Mouse (Mus musculus) forebrain, embryonic 11.5 days (tissue): Measurements from ENCODE around the gene Nle1. TPM values are rescaled to one million over a fixed set of nuclear protein-coding genes. Genes with fewer than 3 reads are reported as not detected.
A peak's percentile ranks its signal among the peaks of the same experiment; 100 is the strongest.

Experiments
- ATAC-seq: fragments of 200-750 bp; cut with Nextera tagmentation; replicated peaks from 2 replicates; pipeline ENCODE4 v1.8.0; 2017; ENCODE audit warnings: moderate TSS enrichment; ENCODE audit not compliant: low FRiP score
- DNase-seq: peaks from one replicate; pipeline ENCODE4 v3.0.0-alpha.2; 2017; ENCODE audit warnings: low spot score
- H3K27ac ChIP-seq: fragments of 300-500 bp; sonication (generic); 2 replicates; pipeline ENCODE4 v1.5.1; 2014; ENCODE audit warnings: low read depth, low read length
- H3K27me3 ChIP-seq: fragments of 300-500 bp; sonication (generic); 2 replicates; pipeline ENCODE4 v1.6.1; 2014; ENCODE audit warnings: mild to moderate bottlenecking, low read length, mixed read lengths; ENCODE audit not compliant: control insufficient read depth, insufficient read depth
- H3K36me3 ChIP-seq: fragments of 300-500 bp; sonication (generic); 2 replicates; pipeline ENCODE4 v1.6.1; 2014; ENCODE audit warnings: mild to moderate bottlenecking, low read length, moderate library complexity, mixed read lengths; ENCODE audit not compliant: control insufficient read depth, insufficient read depth
- H3K4me1 ChIP-seq: fragments of 300-500 bp; sonication (generic); replicated peaks from 2 replicates; pipeline ENCODE4 v1.6.1; 2014; ENCODE audit warnings: low read length, mixed read lengths; ENCODE audit not compliant: control insufficient read depth, insufficient read depth
- H3K4me2 ChIP-seq: fragments of 300-500 bp; sonication (generic); 2 replicates; pipeline ENCODE4 v1.6.1; 2014; ENCODE audit warnings: low read depth, mild to moderate bottlenecking, low read length, moderate library complexity, mixed read lengths; ENCODE audit not compliant: severe bottlenecking
- H3K4me3 ChIP-seq: fragments of 300-500 bp; sonication (generic); 2 replicates; pipeline ENCODE4 v1.5.1; 2014; ENCODE audit warnings: low read depth, low read length
- H3K9ac ChIP-seq: fragments of 300-500 bp; sonication (generic); 2 replicates; pipeline ENCODE4 v1.6.1; 2014; ENCODE audit warnings: low read length
- H3K9me3 ChIP-seq: fragments of 300-500 bp; sonication (generic); 2 replicates; pipeline ENCODE4 v1.6.1; 2016; ENCODE audit warnings: low read length, mixed read lengths; ENCODE audit not compliant: control insufficient read depth
- WGBS: fragments of 180-500 bp; shearing (Covaris S2); extraction: QIAGEN DNeasy Blood & Tissue Kit; methylation state at CpG from one replicate; pipeline ENCODE4 v1.1.7; 2014; 5-methylcytosine and 5-hydroxymethylcytosine counted together
- polyA plus RNA-seq: library from polyadenylated mRNA; unstranded; fragments of >200 nt; fragmentation: Nextera tagmentation; extraction: Ambion mirVana; gene quantifications from 2 replicates; pipeline ENCODE4 v1.2.1, GENCODE M21; 2014

Nle1 gene
- polyA plus RNA-seq, 1 experiment from 2014 or later, result 34.8 TPM

GRCm38 (mm10) chr11:82905816-82906215 lies 2.4 kb downstream of the Nle1 start:
- Histone ChIP-seq H3K27ac (no peak overlapping the region), H3K9me3 (no peaks in the 10 kb centered on the region), H3K36me3 (peaks cover 7% of the 10 kb centered on the region; the same call in 1 of the 2 replicates), H3K27me3 (no peaks in the 10 kb centered on the region), H3K4me1 (peaks cover 3% of the 10 kb centered on the region; the same call in 1 of the 2 replicates), H3K4me2 (no peak overlapping the region), H3K4me3 (no peak overlapping the region), H3K9ac (no peak overlapping the region)
- ATAC-seq, result no peak
- DNase-seq, result no peak
- WGBS, result 90% methylated on average over 5 of the region's 5 CpGs

GRCm38 (mm10) chr11:82904952-82905351 lies 3.3 kb downstream of the Nle1 start:
- no peak overlapping the region for H3K27ac ChIP-seq
- no peak for ATAC-seq
- no peak for DNase-seq
- no peak overlapping the region for H3K4me2 ChIP-seq
- no peak overlapping the region for H3K9ac ChIP-seq
- H3K4me3 ChIP-seq, result no peak overlapping the region
- H3K9me3 ChIP-seq, result no peaks in the 10 kb centered on the region
- peaks cover 3% of the 10 kb centered on the region; the same call in 1 of the 2 replicates for H3K4me1 ChIP-seq
- H3K36me3 ChIP-seq, result peaks cover 7% of the 10 kb centered on the region; the same call in 1 of the 2 replicates
- H3K27me3 ChIP-seq, result no peaks in the 10 kb centered on the region
- WGBS, result 64% methylated on average over 8 of the region's 8 CpGs

- Histone ChIP-seq H3K27me3 (no peaks in the 10 kb centered on the region), H3K27ac (no peak overlapping the region), H3K4me1 (no peaks in the 10 kb centered on the region), H3K9me3 (no peaks in the 10 kb centered on the region), H3K4me3 (no peak overlapping the region), H3K9ac (no peak overlapping the region), H3K4me2 (no peak overlapping the region), H3K36me3 (peaks cover 7% of the 10 kb centered on the region; the same call in 1 of the 2 replicates)
- DNase-seq (no peak), ATAC-seq (no peak)
- 96% methylated on average over 20 of the region's 20 CpGs for WGBS
Observed at GRCm38 (mm10) chr11:82901606-82902310, 6.5 kb downstream of the Nle1 start.

- 93% methylated on average over 5 of the region's 5 CpGs for WGBS
- Histone ChIP-seq H3K4me1 (no peaks in the 10 kb centered on the region), H3K4me2 (no peak overlapping the region), H3K4me3 (no peak overlapping the region), H3K9ac (no peak overlapping the region), H3K27ac (no peak overlapping the region), H3K36me3 (peaks cover 7% of the 10 kb centered on the region; the same call in 1 of the 2 replicates), H3K9me3 (no peaks in the 10 kb centered on the region), H3K27me3 (no peaks in the 10 kb centered on the region)
- ATAC-seq (no peak), DNase-seq (no peak)
Observed at GRCm38 (mm10) chr11:82899720-82900119, 8.5 kb downstream of the Nle1 start.

GRCm38 (mm10) chr11:82897478-82897877 lies 10.7 kb downstream of the Nle1 start:
- Histone ChIP-seq H3K9ac (no peak overlapping the region), H3K36me3 (no peaks in the 10 kb centered on the region; the same call in 1 of the 2 replicates), H3K4me1 (no peaks in the 10 kb centered on the region), H3K4me2 (0 out of 2 replicates have a peak overlapping the region, but pooled peaks have one; percentile 2), H3K27ac (no peak overlapping the region), H3K4me3 (no peak overlapping the region), H3K9me3 (no peaks in the 10 kb centered on the region), H3K27me3 (no peaks in the 10 kb centered on the region)
- no peak for DNase-seq
- ATAC-seq, result no peak
- WGBS, result 92% methylated on average over 10 of the region's 10 CpGs

GRCm38 (mm10) chr11:82891936-82892335 lies 16.3 kb downstream of the Nle1 start, which contains the start of gene Fndc8:
Gene Fndc8, plus strand, starts transcription at chr11:82892124.
- Histone ChIP-seq H3K36me3 (no peaks in the 10 kb centered on the region), H3K4me3 (no peak within 1 kb of the TSS), H3K27me3 (no peaks in the 10 kb centered on the region; the same call in 1 of the 2 replicates), H3K4me2 (no peak within 1 kb of the TSS), H3K4me1 (no peaks in the 10 kb centered on the region), H3K9me3 (no peaks in the 10 kb centered on the region), H3K27ac (no peak within 1 kb of the TSS), H3K9ac (no peak within 1 kb of the TSS; the same call in 1 of the 2 replicates)
- ATAC-seq, result no peak
- no peak for DNase-seq
- WGBS, result 70% methylated on average over 7 of the region's 7 CpGs

GRCm38 (mm10) chr11:82890342-82890762 lies 17.9 kb downstream of the Nle1 start, which contains the start of gene Rad51d:
Gene Rad51d, minus strand, starts transcription at chr11:82890614.
- WGBS, result 0% methylated on average over 25 of the region's 26 CpGs
- no peaks in the 10 kb centered on the region for H3K36me3 ChIP-seq
- H3K4me2 ChIP-seq, result peak within 1 kb of the TSS; percentile 92
- no peaks in the 10 kb centered on the region for H3K4me1 ChIP-seq
- DNase-seq, result peak; percentile 97
- H3K9me3 ChIP-seq, result no peaks in the 10 kb centered on the region
- peak within 1 kb of the TSS; percentile 82 for H3K9ac ChIP-seq
- ATAC-seq, result peak; percentile 92
- no peaks in the 10 kb centered on the region; the same call in 1 of the 2 replicates for H3K27me3 ChIP-seq
- peak within 1 kb of the TSS; percentile 63 for H3K4me3 ChIP-seq
- H3K27ac ChIP-seq, result no peak within 1 kb of the TSS

- Histone ChIP-seq H3K27ac (no peak overlapping the region), H3K9me3 (no peaks in the 10 kb centered on the region), H3K27me3 (no peaks in the 10 kb centered on the region; the same call in 1 of the 2 replicates), H3K36me3 (no peaks in the 10 kb centered on the region), H3K4me1 (no peaks in the 10 kb centered on the region), H3K4me3 (peak overlapping the region; percentile 63), H3K9ac (peak overlapping the region; percentile 82), H3K4me2 (peak overlapping the region; percentile 92)
- WGBS, result 4% methylated on average over 31 of the region's 31 CpGs
- ATAC-seq (peak; percentile 50), DNase-seq (peak; percentile 63)
Observed at GRCm38 (mm10) chr11:82889524-82890341, 18.5 kb downstream of the Nle1 start.
